Mouse (Mus musculus): Measurements from ENCODE around the gene Senp1.

- TF ChIP-seq CTCF (IDR thresholded peaks at IDR 0.05; ENCODE audit: insufficient read depth, low read length) = no peak
- TF ChIP-seq POLR2A (IDR thresholded peaks at IDR 0.05; ENCODE audit: borderline replicate concordance, extremely low read depth, low read depth, low read length) = no peak
Measured at GRCm38 (mm10) chr15:98135671-98136070, 42.1 kb upstream of the Senp1 start.

Data from lung, adult 2 months (tissue).